Mouse (Mus musculus): ENCODE measurements around the gene Calr4. TPM values are rescaled to one million over a fixed set of nuclear protein-coding genes. Genes with fewer than 3 reads are reported as not detected.

Calr4 gene
- total and polyA plus RNA-seq, 2 experiments from 2014 or later, result not detected

- 84% methylated on average over 7 of the region's 7 CpGs for WGBS
- no peaks in the 10 kb centered on the region for H3K27me3 ChIP-seq (ENCODE audit: control insufficient read depth, insufficient read depth, low read length)
- no peak overlapping the region for H3K4me3 ChIP-seq (ENCODE audit: low read depth, low read length)
- H3K4me2 ChIP-seq (ENCODE audit: low read depth, low read length), result no peak overlapping the region
- DNase-seq (ENCODE audit: low spot score) (no peak), ATAC-seq (ENCODE audit: insufficient read depth, low read depth) (no peak)
- H3K9me3 ChIP-seq (replicated peaks; ENCODE audit: control insufficient read depth, low read length), result no peaks in the 10 kb centered on the region
- no peak overlapping the region for H3K9ac ChIP-seq (replicated peaks; ENCODE audit: low read depth, low read length)
- H3K36me3 ChIP-seq (replicated peaks; ENCODE audit: control insufficient read depth, insufficient read depth, low read length), result no peaks in the 10 kb centered on the region
- peaks cover under 1% of the 10 kb centered on the region; the same call in 1 of the 2 replicates for H3K4me1 ChIP-seq (ENCODE audit: control insufficient read depth, insufficient read depth)
- TF ChIP-seq CTCF (IDR thresholded peaks at IDR 0.05; ENCODE audit: low read depth) (no peak), EP300 (IDR thresholded peaks at IDR 0.05; ENCODE audit: low read depth) (no peak)
- no peak overlapping the region for H3K27ac ChIP-seq (ENCODE audit: low read depth)
These were observed 2.0 kb downstream of the Calr4 start for GRCm38 (mm10) chr4:109236186-109236879.

GRCm38 (mm10) chr4:109238428-109239268 is 4.4 kb downstream of the Calr4 start:
- DNase-seq (ENCODE audit: low spot score) (no peak), ATAC-seq (ENCODE audit: insufficient read depth, low read depth) (no peak)
- Histone ChIP-seq H3K9ac (replicated peaks; ENCODE audit: low read depth, low read length) (no peak overlapping the region), H3K9me3 (replicated peaks; ENCODE audit: control insufficient read depth, low read length) (no peaks in the 10 kb centered on the region), H3K36me3 (replicated peaks; ENCODE audit: control insufficient read depth, insufficient read depth, low read length) (no peaks in the 10 kb centered on the region), H3K4me1 (ENCODE audit: control insufficient read depth, insufficient read depth) (peaks cover 3% of the 10 kb centered on the region; the same call in 1 of the 2 replicates), H3K4me3 (ENCODE audit: low read depth, low read length) (no peak overlapping the region), H3K27ac (ENCODE audit: low read depth) (no peak overlapping the region), H3K4me2 (ENCODE audit: low read depth, low read length) (no peak overlapping the region), H3K27me3 (ENCODE audit: control insufficient read depth, insufficient read depth, low read length) (no peaks in the 10 kb centered on the region)
- TF ChIP-seq CTCF (IDR thresholded peaks at IDR 0.05; ENCODE audit: low read depth), result no peak
- no peak for TF ChIP-seq EP300 (IDR thresholded peaks at IDR 0.05; ENCODE audit: low read depth)
- WGBS, result 70% methylated on average over 24 of the region's 24 CpGs

GRCm38 (mm10) chr4:109241221-109241620 is 6.9 kb downstream of the Calr4 start:
- Histone ChIP-seq H3K4me2 (ENCODE audit: low read depth, low read length) (no peak overlapping the region), H3K9ac (replicated peaks; ENCODE audit: low read depth, low read length) (no peak overlapping the region), H3K4me1 (ENCODE audit: control insufficient read depth, insufficient read depth) (peaks cover 3% of the 10 kb centered on the region; the same call in 1 of the 2 replicates), H3K4me3 (ENCODE audit: low read depth, low read length) (no peak overlapping the region), H3K27me3 (ENCODE audit: control insufficient read depth, insufficient read depth, low read length) (no peaks in the 10 kb centered on the region), H3K36me3 (replicated peaks; ENCODE audit: control insufficient read depth, insufficient read depth, low read length) (no peaks in the 10 kb centered on the region), H3K27ac (ENCODE audit: low read depth) (peak overlapping the region; percentile 2; the same call in 1 of the 2 replicates), H3K9me3 (replicated peaks; ENCODE audit: control insufficient read depth, low read length) (no peaks in the 10 kb centered on the region)
- DNase-seq (ENCODE audit: low spot score) (no peak), ATAC-seq (ENCODE audit: insufficient read depth, low read depth) (no peak)
- TF ChIP-seq CTCF (IDR thresholded peaks at IDR 0.05; ENCODE audit: low read depth) (no peak), EP300 (IDR thresholded peaks at IDR 0.05; ENCODE audit: low read depth) (no peak)

GRCm38 (mm10) chr4:109241934-109242333 is 7.6 kb downstream of the Calr4 start:
- Histone ChIP-seq H3K4me3 (ENCODE audit: low read depth, low read length) (no peak overlapping the region), H3K9me3 (replicated peaks; ENCODE audit: control insufficient read depth, low read length) (no peaks in the 10 kb centered on the region), H3K27me3 (ENCODE audit: control insufficient read depth, insufficient read depth, low read length) (no peaks in the 10 kb centered on the region), H3K9ac (replicated peaks; ENCODE audit: low read depth, low read length) (no peak overlapping the region), H3K27ac (ENCODE audit: low read depth) (peak overlapping the region; percentile 2; the same call in 1 of the 2 replicates), H3K4me1 (ENCODE audit: control insufficient read depth, insufficient read depth) (peaks cover 3% of the 10 kb centered on the region; the same call in 1 of the 2 replicates), H3K36me3 (replicated peaks; ENCODE audit: control insufficient read depth, insufficient read depth, low read length) (no peaks in the 10 kb centered on the region), H3K4me2 (ENCODE audit: low read depth, low read length) (no peak overlapping the region)
- WGBS, result 17% methylated on average over 4 of the region's 4 CpGs
- ATAC-seq (ENCODE audit: insufficient read depth, low read depth) (peak; percentile 65), DNase-seq (ENCODE audit: low spot score) (peak; percentile 54)
- TF ChIP-seq EP300 (IDR thresholded peaks at IDR 0.05; ENCODE audit: low read depth) (no peak), CTCF (IDR thresholded peaks at IDR 0.05; ENCODE audit: low read depth) (no peak)

GRCm38 (mm10) chr4:109244506-109244905 is 10.2 kb downstream of the Calr4 start:
- Histone ChIP-seq H3K27me3 (ENCODE audit: control insufficient read depth, insufficient read depth, low read length) (no peaks in the 10 kb centered on the region), H3K4me1 (ENCODE audit: control insufficient read depth, insufficient read depth) (peaks cover 3% of the 10 kb centered on the region; the same call in 1 of the 2 replicates), H3K4me3 (ENCODE audit: low read depth, low read length) (no peak overlapping the region), H3K36me3 (replicated peaks; ENCODE audit: control insufficient read depth, insufficient read depth, low read length) (no peaks in the 10 kb centered on the region), H3K4me2 (ENCODE audit: low read depth, low read length) (no peak overlapping the region), H3K9me3 (replicated peaks; ENCODE audit: control insufficient read depth, low read length) (no peaks in the 10 kb centered on the region), H3K9ac (replicated peaks; ENCODE audit: low read depth, low read length) (no peak overlapping the region), H3K27ac (ENCODE audit: low read depth) (no peak overlapping the region)
- no peak; the same call in 1 of the 2 replicates for ATAC-seq (ENCODE audit: insufficient read depth, low read depth)
- no peak for DNase-seq (ENCODE audit: low spot score)
- 76% methylated on average over 7 of the region's 7 CpGs for WGBS
- no peak for TF ChIP-seq EP300 (IDR thresholded peaks at IDR 0.05; ENCODE audit: low read depth)
- no peak for TF ChIP-seq CTCF (IDR thresholded peaks at IDR 0.05; ENCODE audit: low read depth)
